In genomic region chr16:85139178-85139604, GRCm38 (mm10) we compare ENCODE assay signal across 13 mouse cellular contexts. TPM values are rescaled to one million over a fixed set of nuclear protein-coding genes. Genes with fewer than 3 reads are reported as not detected.
DNase-seq lines count a peak whose midpoint lies in the region; ATAC-seq and TF ChIP-seq lines count a peak whose summit lies in the region.
"Had no signal": no experiment of that assay in that cellular context is flagged by ENCODE, and none has a peak within 500 bp of the region (broad histone marks: within the 10 kb centered on the region; RNA-seq: fewer than 3 reads in every experiment).

No protein-coding gene starts in this region.

- H3K4me1 ChIP-seq in cerebellum, adult 2 months (ENCODE audit: control insufficient read depth, insufficient read depth, low read length), result peaks cover 19% of the 10 kb centered on the region; the same call in 1 of the 2 replicates
- H3K4me1 ChIP-seq in forebrain, embryonic 15.5 days, result peaks cover 17% of the 10 kb centered on the region

- H3K27me3 ChIP-seq in cerebellum, adult 2 months (ENCODE audit: control insufficient read depth, insufficient read depth, low read length), result no peaks in the 10 kb centered on the region
- no peaks in the 10 kb centered on the region for H3K27me3 ChIP-seq in forebrain, embryonic 15.5 days
- H3K27me3 ChIP-seq: embryonic facial prominence, embryonic 15.5 days; Patski had no signal

- DNase-seq in cerebellum, adult 2 months, result peak; percentile 40 to 48
- DNase-seq in cerebellum, postnatal 4 days (ENCODE audit: low spot score in 2 of 2), result no peak
- peak; percentile 72 for DNase-seq in brain, adult 2 months (ENCODE audit: low read depth, low spot score)
- DNase-seq in mesoderm, embryonic 11.5 days (ENCODE audit: low read depth, low spot score), result peak; percentile 69
- no peak for DNase-seq in left cerebral cortex, adult 9 months (ENCODE audit: low spot score in 2 of 2)
- no peak for DNase-seq in left cerebral cortex, adult 18-20 months (ENCODE audit: low spot score in 2 of 2)
- DNase-seq in ovary, postnatal 14 days (ENCODE audit: low spot score), result no peak
- DNase-seq: B cell, adult 2 months; lung, postnatal 36 days had no signal

- WGBS in cerebellum, adult 2 months, result 17% methylated on average over 9 of the region's 9 CpGs
- WGBS in forebrain, embryonic 15.5 days, result 30% methylated on average over 9 of the region's 9 CpGs

- no peak overlapping the region for H3K4me3 ChIP-seq in cerebellum, adult 2 months (replicated peaks; ENCODE audit: insufficient read depth, low read depth, low read length)
- H3K4me3 ChIP-seq in forebrain, embryonic 15.5 days, result no peak overlapping the region
- H3K4me3 ChIP-seq: embryonic facial prominence, embryonic 15.5 days had no signal

- no peak overlapping the region for H3K9ac ChIP-seq in forebrain, embryonic 15.5 days (replicated peaks)
- H3K9ac ChIP-seq: embryonic facial prominence, embryonic 15.5 days had no signal

- ATAC-seq in forebrain, embryonic 15.5 days (replicated peaks), result peak; percentile 62
- ATAC-seq: intestine, postnatal 0 days; Patski had no signal

- H3K36me3 ChIP-seq in forebrain, embryonic 15.5 days, result no peaks in the 10 kb centered on the region
- H3K36me3 ChIP-seq: embryonic facial prominence, embryonic 15.5 days had no signal

- H3K4me2 ChIP-seq in forebrain, embryonic 15.5 days (replicated peaks), result no peak overlapping the region
- H3K4me2 ChIP-seq: embryonic facial prominence, embryonic 15.5 days had no signal

- no peak overlapping the region; the same call in 1 of the 2 replicates for H3K27ac ChIP-seq in cerebellum, adult 2 months (ENCODE audit: insufficient read depth, low read length)
- H3K27ac ChIP-seq in forebrain, embryonic 15.5 days (replicated peaks), result peak overlapping the region; percentile 50; the same call in 1 of the 2 replicates
- H3K27ac ChIP-seq: embryonic facial prominence, embryonic 15.5 days had no signal

- TF ChIP-seq POLR2A in cerebellum, adult 2 months (IDR thresholded peaks at IDR 0.05; ENCODE audit: borderline replicate concordance, insufficient read depth, low read length), result no peak

- no peak for TF ChIP-seq CTCF in cerebellum, adult 2 months (IDR thresholded peaks at IDR 0.05; ENCODE audit: borderline replicate concordance, insufficient read depth, low read depth, low read length)

- H3K9me3 ChIP-seq in forebrain, embryonic 15.5 days, result no peaks in the 10 kb centered on the region
- H3K9me3 ChIP-seq: embryonic facial prominence, embryonic 15.5 days had no signal

RNA-seq across cellular contexts. Expression of gene App, which starts 34.4 kb away (rescaled TPM):
- 1,076 and 1,150 TPM in 2 replicates for polyA plus RNA-seq in cerebellum, adult 2 months (2012; rRNA removed)
- polyA plus RNA-seq in forebrain, embryonic 15.5 days (2015; fragmentation: Nextera tagmentation; extraction: Ambion mirVana), result 260 and 266 TPM in 2 replicates
- 1,000 to 10,000 TPM; 1,397 to 1,476 TPM for total RNA-seq in left cerebral cortex, adult 18-20 months (2021)

Comparison
In these comparisons a context has a peak if more than half of its experiments do, and no peak if none do; other contexts are left out.
1. DNase-seq: peak in cerebellum, adult 2 months (2 of 2), brain, adult 2 months (single experiment) and mesoderm, embryonic 11.5 days (single experiment); none in cerebellum, postnatal 4 days (0 of 2), left cerebral cortex, adult 9 months (0 of 2), left cerebral cortex, adult 18-20 months (0 of 2) and ovary, postnatal 14 days (single experiment).